Mouse (Mus musculus) kidney, postnatal 4 days (tissue): ENCODE measurements around the gene Gm21874.
"Not testable (repeated sequence)": the region's sequence is repeated elsewhere in the genome, so short reads cannot be mapped to it uniquely, and the experiment has no call there.

Experiments
- DNase-seq, 2 experiments: peaks; one replicate each; pipeline ENCODE4 v3.0.0; 2021; ENCODE audit warnings: mixed read lengths in 2 of 2

Gm21874 gene

GRCm38 (mm10) chrY:9416048-9416447 lies at the start of gene Gm21874:
Gm21874 (minus strand) TSS chrY:9416148.
- not testable (repeated sequence) for DNase-seq
